Mouse (Mus musculus) kidney, postnatal 0 days (tissue): Measurements from ENCODE around the gene Relb. TPM values are rescaled to one million over a fixed set of nuclear protein-coding genes. Genes with fewer than 3 reads are reported as not detected.

Experiments
- ATAC-seq: fragments of 200-750 bp; cut with Nextera tagmentation; replicated peaks from 2 replicates; pipeline ENCODE4 v1.8.0; 2017; ENCODE audit warnings: low read depth, moderate number of reproducible peaks, moderate TSS enrichment, moderate library complexity; ENCODE audit not compliant: low FRiP score
- DNase-seq: peaks from one replicate; pipeline ENCODE4 v3.0.0-alpha.2; 2016; ENCODE audit warnings: low spot score
- H3K27ac ChIP-seq: fragments of 300-500 bp; sonication (generic); 2 replicates; pipeline ENCODE4 v1.5.1; 2014; ENCODE audit warnings: mild to moderate bottlenecking
- H3K27me3 ChIP-seq: fragments of 300-500 bp; sonication (generic); 2 replicates; pipeline ENCODE4 v1.6.1; 2014; ENCODE audit warnings: low read length, mixed read lengths; ENCODE audit not compliant: insufficient read depth
- H3K36me3 ChIP-seq: fragments of 300-500 bp; sonication (generic); 2 replicates; pipeline ENCODE4 v1.6.1; 2014; ENCODE audit warnings: low read length, mixed read lengths; ENCODE audit not compliant: insufficient read depth
- H3K4me1 ChIP-seq: fragments of 300-500 bp; sonication (generic); replicated peaks from 2 replicates; pipeline ENCODE4 v1.6.1; 2014; ENCODE audit warnings: antibody characterized with exemption, low read length, mixed read lengths; ENCODE audit not compliant: insufficient read depth
- H3K4me2 ChIP-seq: fragments of 300-500 bp; sonication (generic); 2 replicates; pipeline ENCODE4 v1.6.1; 2014; ENCODE audit warnings: mild to moderate bottlenecking, low read length, moderate library complexity, mixed read lengths
- H3K4me3 ChIP-seq: fragments of 300-500 bp; sonication (generic); replicated peaks from 2 replicates; pipeline ENCODE4 v1.5.1; 2014; ENCODE audit warnings: low read depth, low read length
- H3K9ac ChIP-seq: fragments of 300-500 bp; sonication (generic); 2 replicates; pipeline ENCODE4 v1.6.1; 2014; ENCODE audit warnings: low read depth, low read length
- H3K9me3 ChIP-seq: fragments of 300-500 bp; sonication (generic); replicated peaks from 2 replicates; pipeline ENCODE4 v1.6.1; 2016; ENCODE audit warnings: low read length, inconsistent platforms, mixed read lengths
- CTCF ChIP-seq: IDR thresholded peaks from 2 replicates; pipeline ENCODE4 v1.5.1; 2016; ENCODE audit warnings: antibody characterized with exemption, low read depth, mild to moderate bottlenecking, moderate library complexity
- WGBS: fragments of 180-500 bp; shearing (Covaris S2); extraction: QIAGEN DNeasy Blood & Tissue Kit; methylation state at CpG from one replicate; pipeline ENCODE4 v1.1.7; 2014; 5-methylcytosine and 5-hydroxymethylcytosine counted together
- polyA plus RNA-seq: library from polyadenylated mRNA; unstranded; fragments of >200 nt; fragmentation: Nextera tagmentation; extraction: Ambion mirVana; gene quantifications from 2 replicates; pipeline ENCODE4 v1.2.1, GENCODE M21; 2015

The Relb gene
- polyA plus RNA-seq, 1 experiment from 2014 or later, result 10.6 TPM

DNA sequence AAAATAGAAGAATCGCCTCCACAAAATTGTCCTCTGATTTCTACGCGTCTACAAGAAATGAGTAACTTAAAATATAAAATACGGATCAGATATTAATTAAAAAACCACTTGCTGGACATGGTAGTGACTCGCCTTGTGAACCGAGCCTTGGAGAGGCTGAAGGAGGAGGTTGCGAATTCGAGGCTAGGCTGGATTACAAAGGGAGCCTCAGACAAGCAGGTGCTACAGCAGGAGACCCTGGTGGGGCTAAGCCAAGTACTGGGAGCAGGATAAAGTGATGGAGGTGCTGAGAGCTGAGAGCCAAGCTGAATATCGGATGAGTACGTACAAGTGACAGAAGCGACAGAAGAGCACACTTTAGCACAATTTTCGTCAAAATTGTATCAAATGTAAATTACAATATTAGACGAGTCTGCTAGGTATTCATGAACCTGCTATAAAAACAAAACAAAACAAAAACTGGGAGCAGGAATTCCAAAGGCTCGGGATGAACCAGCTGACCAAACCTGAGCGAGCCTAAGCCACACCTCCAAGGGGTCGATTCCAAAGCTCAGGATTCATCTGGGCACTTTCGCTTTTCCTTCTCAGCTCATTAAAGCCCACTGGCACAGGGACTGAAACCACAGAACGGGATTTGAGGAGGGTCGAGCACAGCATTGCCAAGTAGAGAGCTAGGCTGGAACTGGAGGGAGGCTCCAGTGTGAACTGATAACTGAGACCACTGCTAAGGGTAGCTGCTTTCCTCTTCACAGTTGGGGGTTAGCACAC, 66.4 kb downstream of the Relb start, which contains the start of gene Ppp1r37:
Gene Ppp1r37, minus strand, starts transcription at position 434 of the 768 bp plus-strand sequence.
- no peak for TF ChIP-seq CTCF
- ATAC-seq, result no peak
- peak within 1 kb of the TSS; percentile 94 for H3K9ac ChIP-seq
- no peaks in the 10 kb centered on the region for H3K9me3 ChIP-seq
- peak within 1 kb of the TSS; percentile 80 for H3K4me3 ChIP-seq
- peak within 1 kb of the TSS; percentile 94 for H3K27ac ChIP-seq
- H3K36me3 ChIP-seq, result 0 out of 2 replicates have a peak, but pooled peaks cover 19% of the 10 kb centered on the region
- H3K4me2 ChIP-seq, result peak within 1 kb of the TSS; percentile 65
- 2% methylated on average over 19 of the region's 19 CpGs for WGBS
- H3K27me3 ChIP-seq, result no peaks in the 10 kb centered on the region
- peaks cover 25% of the 10 kb centered on the region for H3K4me1 ChIP-seq
- peak; percentile 80 for DNase-seq

DNA sequence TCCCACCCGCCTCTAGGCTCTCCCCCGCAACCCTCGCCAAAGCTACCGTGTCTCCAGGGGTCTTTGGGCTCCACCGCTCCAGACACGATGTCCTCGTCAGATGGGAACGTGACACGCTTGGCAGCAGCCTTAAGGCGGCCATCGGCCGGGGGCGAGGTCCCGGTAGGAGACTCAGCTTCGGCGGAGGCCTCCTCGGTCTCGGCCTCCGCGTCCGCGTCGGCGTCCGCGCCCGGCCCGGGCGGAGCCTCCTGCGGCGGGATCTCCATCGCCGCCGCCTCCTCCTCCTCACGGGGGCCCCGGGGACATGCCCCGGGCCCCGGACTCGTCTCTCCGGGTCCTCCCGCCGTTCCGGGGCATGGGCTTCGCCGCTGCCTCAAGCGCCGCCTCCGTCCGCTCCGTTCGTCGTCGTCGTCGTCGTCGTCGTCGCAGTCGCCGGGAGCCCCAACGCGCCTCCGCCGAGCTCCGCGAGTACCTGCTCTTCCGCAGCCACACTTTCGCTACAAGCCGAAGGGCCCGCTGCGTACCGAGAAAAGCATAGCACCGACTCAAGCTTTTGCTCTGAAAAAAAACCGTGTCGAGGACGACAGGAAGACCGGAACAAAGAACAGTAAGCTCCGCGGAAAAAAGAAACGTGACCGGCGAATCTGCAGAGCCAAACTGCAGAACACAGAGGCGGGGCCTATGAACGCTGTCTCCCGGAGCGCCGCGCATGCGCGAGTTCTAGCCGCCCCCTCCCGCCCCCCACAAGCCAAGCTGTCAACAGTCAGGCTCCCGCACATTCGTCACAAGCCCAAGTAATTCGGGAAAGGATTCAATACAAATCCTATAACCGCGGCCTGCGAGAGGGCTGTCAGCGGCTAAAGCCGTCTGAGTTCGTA, 67.2 kb downstream of the Relb start:
- WGBS, result under 1% methylated on average over 102 of the region's 102 CpGs
- Histone ChIP-seq H3K27me3 (no peaks in the 10 kb centered on the region), H3K4me2 (peak overlapping the region; percentile 65), H3K4me1 (peaks cover 25% of the 10 kb centered on the region), H3K36me3 (0 out of 2 replicates have a peak, but pooled peaks cover 19% of the 10 kb centered on the region), H3K4me3 (peak overlapping the region; percentile 80), H3K9ac (peak overlapping the region; percentile 94), H3K27ac (peak overlapping the region; percentile 94), H3K9me3 (no peaks in the 10 kb centered on the region)
- no peak for TF ChIP-seq CTCF
- peak; percentile 78 for ATAC-seq
- DNase-seq, result peak; percentile 98

DNA sequence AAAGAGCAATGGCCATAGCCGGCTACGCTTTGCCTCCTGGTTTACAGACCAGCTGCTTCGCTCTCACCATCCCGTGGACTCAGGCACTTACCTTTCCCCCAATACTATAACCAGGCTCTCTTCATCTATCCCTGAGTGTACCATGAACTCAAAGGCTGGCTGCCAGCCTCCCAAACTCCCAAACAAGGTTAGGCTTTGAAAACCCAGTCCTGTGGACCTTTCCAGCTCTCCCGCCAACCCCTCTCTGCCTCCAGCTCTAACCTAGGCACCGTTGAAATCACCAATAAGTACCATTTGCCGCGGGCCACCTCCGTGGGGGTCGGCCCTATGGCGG, 67.8 kb downstream of the Relb start:
- H3K27ac ChIP-seq, result peak overlapping the region; percentile 94
- peak overlapping the region; percentile 65 for H3K4me2 ChIP-seq
- DNase-seq, result peak; percentile 28
- ATAC-seq, result no peak
- peak overlapping the region; percentile 94 for H3K9ac ChIP-seq
- H3K36me3 ChIP-seq, result 0 out of 2 replicates have a peak, but pooled peaks cover 19% of the 10 kb centered on the region
- no peak for TF ChIP-seq CTCF
- no peaks in the 10 kb centered on the region for H3K27me3 ChIP-seq
- WGBS, result under 1% methylated on average over 11 of the region's 11 CpGs
- H3K4me1 ChIP-seq, result peaks cover 25% of the 10 kb centered on the region
- H3K4me3 ChIP-seq, result peak overlapping the region; percentile 80
- H3K9me3 ChIP-seq, result no peaks in the 10 kb centered on the region

DNA sequence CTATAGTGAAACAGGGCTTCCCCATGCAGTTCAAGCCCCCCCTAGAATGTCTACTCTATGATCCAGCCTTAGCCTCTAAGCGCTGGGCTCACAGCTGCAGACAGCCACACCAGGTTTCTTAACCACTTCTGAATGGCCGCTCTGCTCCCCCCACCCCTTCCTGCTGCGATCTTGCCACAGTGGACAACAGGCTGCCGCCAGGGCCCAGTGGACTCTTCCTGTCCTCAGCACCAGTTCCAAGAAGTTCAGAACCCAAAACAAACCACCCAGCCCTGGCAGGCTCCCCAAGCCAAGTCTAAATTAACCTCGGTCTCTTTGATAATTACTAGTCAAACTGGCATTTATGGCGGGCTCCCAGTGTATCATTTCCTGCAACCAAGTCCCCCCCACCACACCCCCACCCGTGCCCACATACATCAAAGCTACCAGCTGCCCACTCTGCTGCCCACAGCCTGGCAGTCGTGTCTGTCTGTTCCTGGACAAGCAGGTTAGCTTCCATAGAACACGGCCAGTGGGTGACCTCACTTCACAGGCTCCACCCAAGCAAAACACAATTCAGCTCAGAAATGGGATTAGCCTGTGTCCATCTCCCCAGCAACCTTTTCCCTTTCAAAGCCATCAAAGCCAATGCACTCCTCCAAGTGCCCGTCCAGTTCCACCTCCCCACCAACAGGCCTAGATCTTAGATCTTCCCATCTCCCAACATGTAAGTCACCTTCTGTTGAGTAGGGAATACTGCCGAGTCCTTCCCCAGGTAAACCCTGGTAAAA, 68.6 kb downstream of the Relb start:
- Histone ChIP-seq H3K27ac (peak overlapping the region; percentile 94; the same call in 1 of the 2 replicates), H3K4me2 (peak overlapping the region; percentile 65), H3K4me3 (peak overlapping the region; percentile 80), H3K9me3 (no peaks in the 10 kb centered on the region), H3K36me3 (0 out of 2 replicates have a peak, but pooled peaks cover 14% of the 10 kb centered on the region), H3K27me3 (no peaks in the 10 kb centered on the region), H3K4me1 (peaks cover 25% of the 10 kb centered on the region), H3K9ac (peak overlapping the region; percentile 94)
- DNase-seq (peak; percentile 24), ATAC-seq (no peak)
- 12% methylated on average over 11 of the region's 11 CpGs for WGBS
- no peak for TF ChIP-seq CTCF

DNA sequence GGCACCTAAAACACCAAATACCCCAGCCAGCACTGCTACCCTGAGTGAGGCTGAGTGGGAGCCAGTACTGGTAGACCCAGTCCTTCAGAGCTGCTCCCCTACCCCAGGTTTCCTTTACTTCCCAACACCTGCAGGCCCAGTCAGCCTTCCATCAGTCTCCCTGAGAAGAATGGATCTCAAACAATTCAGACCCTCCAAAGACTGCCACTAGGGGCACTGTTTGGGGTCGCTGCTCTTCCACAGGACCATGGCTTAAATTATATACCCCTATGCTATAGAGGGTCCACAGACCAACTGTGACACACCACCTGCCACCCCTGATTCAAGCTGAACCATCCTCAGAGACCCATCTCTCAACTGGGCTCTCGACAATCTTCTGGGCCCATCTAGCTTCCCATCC, 70.3 kb downstream of the Relb start:
- H3K27ac ChIP-seq, result no peak overlapping the region
- ATAC-seq (no peak), DNase-seq (peak; percentile 37)
- H3K9me3 ChIP-seq, result no peaks in the 10 kb centered on the region
- H3K27me3 ChIP-seq, result no peaks in the 10 kb centered on the region
- H3K4me1 ChIP-seq, result peaks cover 25% of the 10 kb centered on the region
- H3K4me2 ChIP-seq, result no peak overlapping the region
- 60% methylated on average over 2 of the region's 2 CpGs for WGBS
- H3K4me3 ChIP-seq, result no peak overlapping the region
- TF ChIP-seq CTCF, result peak; percentile 66
- H3K9ac ChIP-seq, result 0 out of 2 replicates have a peak overlapping the region, but pooled peaks have one; percentile 8
- 0 out of 2 replicates have a peak, but pooled peaks cover 2% of the 10 kb centered on the region for H3K36me3 ChIP-seq
